Mouse (Mus musculus) layer of hippocampus, adult 8-10 months (tissue): ENCODE data around the gene Wwp2. TPM values are rescaled to one million over a fixed set of nuclear protein-coding genes. Genes with fewer than 3 reads are reported as not detected.

Source experiments
- DNase-seq, 2 experiments: peaks; one replicate each; pipeline ENCODE4 v3.0.0; 2022; ENCODE audit warnings: low spot score in 2 of 2
- total RNA-seq, 4 experiments: library from RNA; stranded (reverse); gene quantifications; 2 replicates each; pipeline ENCODE4 v1.2.4; 2022

Wwp2 gene
- total RNA-seq, 4 experiments from 2014 or later: 35.1 to 43.2 (median 41.4) TPM

GRCm38 (mm10) chr8:107505271-107505670 lies 69.1 kb downstream of the Wwp2 start:
- no peak for DNase-seq

GRCm38 (mm10) chr8:107507019-107507418 lies 70.9 kb downstream of the Wwp2 start:
- no peak for DNase-seq

- no peak for DNase-seq
Observed at GRCm38 (mm10) chr8:107510204-107510603, 74.0 kb downstream of the Wwp2 start.

- no peak for DNase-seq
Observed at GRCm38 (mm10) chr8:107510766-107511165, 74.6 kb downstream of the Wwp2 start.

- DNase-seq: no peak
Observed at GRCm38 (mm10) chr8:107513249-107513648, 77.1 kb downstream of the Wwp2 start.

GRCm38 (mm10) chr8:107514949-107515721 lies 79.0 kb downstream of the Wwp2 start:
- no peak for DNase-seq

GRCm38 (mm10) chr8:107518726-107519125 lies 82.6 kb downstream of the Wwp2 start:
- no peak for DNase-seq

GRCm38 (mm10) chr8:107519860-107520259 lies 83.7 kb downstream of the Wwp2 start:
- DNase-seq: no peak

- no peak for DNase-seq
Observed at GRCm38 (mm10) chr8:107521788-107522554, 85.8 kb downstream of the Wwp2 start.

GRCm38 (mm10) chr8:107522555-107522833 lies 86.3 kb downstream of the Wwp2 start:
- peak in 1 of 2 experiments; percentile 22 for DNase-seq

- DNase-seq: no peak
Observed at GRCm38 (mm10) chr8:107524535-107524934, 88.4 kb downstream of the Wwp2 start.

- no peak for DNase-seq
Observed at GRCm38 (mm10) chr8:107528786-107529185, 92.6 kb downstream of the Wwp2 start.

GRCm38 (mm10) chr8:107537472-107537871 lies 101.3 kb downstream of the Wwp2 start:
- no peak for DNase-seq

- DNase-seq: no peak
Observed at GRCm38 (mm10) chr8:107540623-107541022, 104.5 kb downstream of the Wwp2 start.

GRCm38 (mm10) chr8:107541369-107541768 lies 105.2 kb downstream of the Wwp2 start:
- no peak for DNase-seq

- DNase-seq: no peak
Observed at GRCm38 (mm10) chr8:107542151-107542550, 106.0 kb downstream of the Wwp2 start.

- DNase-seq: no peak
Observed at GRCm38 (mm10) chr8:107543714-107544113, 107.5 kb downstream of the Wwp2 start.

- DNase-seq: no peak
Observed at GRCm38 (mm10) chr8:107544211-107544610, 108.0 kb downstream of the Wwp2 start.

- DNase-seq: no peak
Observed at GRCm38 (mm10) chr8:107544651-107545174, 108.5 kb downstream of the Wwp2 start.

GRCm38 (mm10) chr8:107545621-107546152 lies 109.5 kb downstream of the Wwp2 start:
- DNase-seq: no peak

- peak; percentile 76 to 80 for DNase-seq
Observed at GRCm38 (mm10) chr8:107546154-107546553, 110.0 kb downstream of the Wwp2 start.

- DNase-seq: no peak
Observed at GRCm38 (mm10) chr8:107546817-107547216, 110.7 kb downstream of the Wwp2 start.
